11 mouse cellular contexts compared by ENCODE assay signal in genomic region chr5:64342138-64342537, GRCm38 (mm10).
DNase-seq lines count a peak whose midpoint lies in the region; ATAC-seq and TF ChIP-seq lines count a peak whose summit lies in the region.
"Had no signal": no experiment of that assay in that cellular context is flagged by ENCODE, and none has a peak within 500 bp of the region (broad histone marks: within the 10 kb centered on the region; RNA-seq: fewer than 3 reads in every experiment).

No protein-coding gene starts in this region.

- H3K9me3 ChIP-seq in liver, embryonic 13.5 days (replicated peaks) = no peaks in the 10 kb centered on the region
- H3K9me3 ChIP-seq: forebrain, embryonic 10.5 days; neural tube, embryonic 12.5 days had no signal

- no peak for DNase-seq in liver, embryonic 13.5 days
- DNase-seq in liver = no peak
- peak; percentile 42 for DNase-seq in splenic B cell, adult 2 months (ENCODE audit: low read depth, low spot score)
- no peak for DNase-seq in left cerebral cortex, adult 18-20 months (ENCODE audit: low spot score in 2 of 2)
- DNase-seq in adrenal gland, postnatal 4 days (ENCODE audit: low spot score in 2 of 2) = no peak
- DNase-seq: cerebellum, adult 8-10 months; gastrocnemius, postnatal 14 days had no signal

- no peak for ATAC-seq in liver, embryonic 13.5 days (ENCODE audit: low read depth)
- peak; percentile 41 for ATAC-seq in inflammation-experienced regulatory T-cells, adult 6 months

- no peak overlapping the region for H3K9ac ChIP-seq in liver, embryonic 13.5 days
- H3K9ac ChIP-seq: neural tube, embryonic 12.5 days had no signal

- no peak for TF ChIP-seq CTCF in bone marrow, adult 2 months (IDR thresholded peaks at IDR 0.05; ENCODE audit: control insufficient read depth, insufficient read depth, low read length)

- H3K4me2 ChIP-seq in liver, embryonic 13.5 days = no peak overlapping the region
- H3K4me2 ChIP-seq: neural tube, embryonic 12.5 days had no signal

- H3K36me3 ChIP-seq in liver, embryonic 13.5 days = peaks cover 11% of the 10 kb centered on the region
- peaks cover 4% of the 10 kb centered on the region; the same call in 1 of the 2 replicates for H3K36me3 ChIP-seq in splenic B cell, adult 2 months (ENCODE audit: control insufficient read depth, insufficient read depth, low read length, poor library complexity, severe bottlenecking)
- H3K36me3 ChIP-seq: neural tube, embryonic 12.5 days had no signal

- 58% methylated on average over 10 of the region's 10 CpGs for WGBS in liver, embryonic 13.5 days (ENCODE audit: insufficient replicate concordance)
- WGBS in bone marrow, adult 2 months = 15% methylated on average over 10 of the region's 10 CpGs

- no peak for TF ChIP-seq POLR2A in bone marrow, adult 2 months (IDR thresholded peaks at IDR 0.05; ENCODE audit: borderline replicate concordance, control insufficient read depth, low read depth, low read length)

- H3K4me3 ChIP-seq in liver, embryonic 13.5 days (replicated peaks) = no peak overlapping the region
- H3K4me3 ChIP-seq in bone marrow, adult 2 months (replicated peaks; ENCODE audit: control insufficient read depth, low read depth, low read length) = no peak overlapping the region
- H3K4me3 ChIP-seq: forebrain, embryonic 10.5 days; neural tube, embryonic 12.5 days had no signal

- H3K27me3 ChIP-seq in liver, embryonic 13.5 days = no peaks in the 10 kb centered on the region
- H3K27me3 ChIP-seq in splenic B cell, adult 2 months (ENCODE audit: control insufficient read depth, insufficient read depth, low read length, poor library complexity, severe bottlenecking) = no peaks in the 10 kb centered on the region
- H3K27me3 ChIP-seq: neural tube, embryonic 12.5 days had no signal

- H3K4me1 ChIP-seq in liver, embryonic 13.5 days (replicated peaks) = peaks cover 31% of the 10 kb centered on the region
- H3K4me1 ChIP-seq in bone marrow, adult 2 months (ENCODE audit: control insufficient read depth, insufficient read depth, low read length) = peaks cover 2% of the 10 kb centered on the region

- peak overlapping the region; percentile 59 for H3K27ac ChIP-seq in liver, embryonic 13.5 days
- H3K27ac ChIP-seq in bone marrow, adult 2 months (ENCODE audit: control insufficient read depth, insufficient read depth, low read depth, low read length, poor library complexity) = peak overlapping the region; percentile 51; the same call in 1 of the 2 replicates
- H3K27ac ChIP-seq: forebrain, embryonic 10.5 days; neural tube, embryonic 12.5 days had no signal
